Mouse (Mus musculus) cerebellum, postnatal 10 days (tissue): ENCODE measurements around the gene Mat2b.
"Not testable (repeated sequence)": the region's sequence is repeated elsewhere in the genome, so short reads cannot be mapped to it uniquely, and the experiment has no call there.

ENCODE experiments used
- DNase-seq, 2 experiments: peaks; one replicate each; pipeline ENCODE4 v3.0.0; 2021; ENCODE audit warnings: mixed read lengths in 2 of 2

Gene Mat2b

DNA sequence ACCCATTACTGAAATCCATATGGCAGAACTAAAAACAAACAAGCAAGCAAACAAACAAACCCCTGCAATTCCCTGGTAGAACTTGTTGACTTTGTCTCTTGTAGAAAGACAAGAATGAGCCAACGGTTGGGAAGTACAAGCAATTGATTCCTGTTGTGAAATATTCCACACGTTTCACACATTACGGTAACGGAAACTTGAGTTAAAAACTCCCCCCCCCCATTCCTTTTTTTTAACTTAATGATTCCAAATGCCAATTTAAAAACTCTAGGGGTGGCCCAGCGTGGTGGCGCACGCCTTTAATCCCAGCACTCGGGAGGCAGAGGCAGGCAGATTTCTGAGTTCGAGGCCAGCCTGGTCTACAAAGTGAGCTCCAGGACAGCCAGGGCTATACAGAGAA is at the start of gene Mat2b:
Gene Mat2b, minus strand, starts transcription at position 101 of the 400 bp plus-strand sequence.
- DNase-seq = no peak

DNA sequence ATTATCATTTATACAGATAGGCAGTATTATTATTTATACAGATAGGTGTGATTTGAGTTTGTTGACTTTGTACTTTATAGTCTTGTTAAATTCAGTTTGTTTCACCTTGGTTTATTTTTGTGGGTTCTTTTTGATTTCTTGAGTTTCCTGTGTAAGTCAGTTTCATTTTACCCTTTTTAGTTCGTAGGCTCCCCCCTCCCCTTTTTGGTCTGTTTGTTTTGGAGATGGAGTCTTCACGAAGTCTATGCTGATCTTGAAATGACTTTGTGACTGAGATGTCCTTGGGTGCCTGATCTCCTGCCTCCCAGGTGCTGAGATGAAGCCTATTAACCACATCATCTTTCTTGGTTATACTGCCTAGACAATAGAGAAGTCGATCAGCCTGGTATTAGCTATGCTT is 49.3 kb upstream of the Mat2b start:
- no peak for DNase-seq

DNA sequence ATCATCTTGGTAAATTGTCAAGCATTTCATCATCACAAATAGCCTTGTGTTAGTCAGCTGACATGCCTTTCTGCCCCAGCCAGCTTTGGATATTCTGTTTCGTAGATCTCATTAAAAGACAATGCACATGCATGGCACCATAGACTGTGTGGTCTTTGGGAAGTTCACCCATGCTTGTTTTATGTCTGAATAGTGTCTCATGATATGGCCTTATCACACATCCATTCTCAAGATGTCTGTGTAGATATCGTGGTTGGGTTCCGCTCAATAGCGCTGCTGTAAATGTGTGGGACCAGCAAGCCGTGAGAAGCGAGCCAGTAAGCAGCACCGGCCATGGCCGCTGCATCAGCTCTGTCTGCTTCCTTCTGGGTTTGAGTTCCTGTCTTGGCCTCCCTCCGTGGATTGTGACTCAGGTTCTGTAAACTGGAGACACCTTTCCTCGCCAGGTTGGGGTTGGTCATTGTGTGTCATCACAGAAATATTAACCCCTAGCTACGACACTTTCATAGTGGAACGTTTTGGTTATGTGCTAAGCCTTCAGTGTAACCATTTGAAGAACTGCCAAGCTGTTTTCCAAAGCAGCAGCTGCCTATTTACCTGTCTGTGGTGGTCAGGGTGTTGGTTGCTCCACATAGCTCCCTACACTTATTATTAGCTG is 46.7 kb upstream of the Mat2b start:
- DNase-seq = no peak

DNA sequence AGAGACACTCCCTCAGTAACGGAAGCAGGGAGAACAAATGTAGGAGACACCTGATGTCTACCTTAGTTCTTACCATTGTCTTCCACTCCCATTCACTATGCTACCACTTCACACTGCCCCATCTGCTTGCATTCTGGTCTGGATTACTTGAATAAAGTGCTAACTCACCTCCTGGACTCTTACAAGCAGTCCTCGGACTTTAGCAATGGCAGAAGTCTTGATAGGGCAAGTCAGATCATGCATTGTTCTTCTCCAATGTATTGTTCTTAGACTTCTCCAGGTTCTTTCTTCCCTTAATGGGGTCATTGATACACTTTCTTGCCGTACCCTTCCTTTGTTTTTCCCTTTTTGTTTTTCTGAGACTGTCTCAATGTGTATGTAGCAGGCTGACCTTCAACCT is 42.4 kb upstream of the Mat2b start:
- no peak for DNase-seq

DNA sequence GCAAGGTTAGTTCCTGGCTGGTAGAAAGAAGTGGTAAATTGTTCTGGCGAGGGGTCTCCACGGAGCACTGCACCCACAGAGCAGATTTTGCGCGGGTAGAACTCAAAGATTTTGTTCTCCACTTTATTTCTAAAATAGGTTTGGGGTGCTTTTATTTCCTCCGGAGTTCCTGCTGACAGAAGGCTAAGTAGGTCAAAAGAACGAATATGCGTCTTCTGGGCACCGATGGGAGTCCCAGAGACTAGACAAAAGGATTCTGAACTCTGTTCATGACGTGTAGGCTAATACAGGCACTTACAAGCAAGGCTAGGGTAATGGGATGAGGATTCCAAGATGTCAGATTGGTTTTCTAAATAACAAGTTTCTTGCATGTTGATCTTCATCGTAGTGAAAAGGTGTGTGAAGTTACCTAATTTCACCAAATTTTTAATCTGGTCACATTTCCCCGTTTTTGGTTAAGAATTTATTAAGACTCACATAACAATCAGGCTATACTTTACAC is 39.3 kb upstream of the Mat2b start:
- no peak for DNase-seq

DNA sequence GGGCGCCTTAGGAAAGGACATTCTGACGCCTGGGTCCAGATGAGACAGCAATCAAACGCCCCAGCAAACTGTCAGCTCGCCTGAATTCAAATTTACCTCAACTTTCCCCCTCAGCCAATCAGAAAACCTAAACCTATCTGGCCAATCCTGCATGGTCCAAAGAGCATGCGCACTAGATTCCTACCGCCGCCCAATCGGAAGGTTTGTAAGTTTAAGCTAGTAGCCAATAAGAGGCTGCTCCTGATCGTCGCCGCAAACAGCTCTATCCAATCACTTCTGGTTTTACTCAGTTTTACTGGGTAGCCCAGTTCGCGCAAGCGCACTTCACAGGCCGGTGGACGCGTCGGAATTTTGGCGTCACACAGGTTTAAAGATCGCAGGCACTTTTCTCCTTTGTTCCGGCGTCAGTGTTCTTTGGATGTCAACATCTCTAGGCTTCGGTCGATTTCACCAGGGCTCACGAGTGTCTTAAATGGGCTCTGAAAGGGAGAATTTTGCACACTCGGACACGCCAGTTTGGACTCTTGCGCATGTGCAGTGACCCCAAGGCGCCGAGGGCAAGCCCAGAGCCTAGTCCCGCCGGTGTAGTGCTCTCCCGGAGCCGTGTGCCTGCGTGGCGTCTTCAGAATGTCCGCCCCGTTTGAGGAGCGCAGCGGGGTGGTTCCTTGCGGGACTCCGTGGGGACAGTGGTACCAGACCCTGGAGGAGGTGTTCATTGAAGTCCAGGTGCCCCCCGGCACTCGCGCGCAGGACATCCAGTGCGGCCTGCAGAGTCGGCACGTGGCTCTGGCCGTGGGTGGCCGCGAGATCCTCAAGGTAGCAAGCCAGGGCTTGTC is 38.6 kb upstream of the Mat2b start, which contains the start of the genes Hmmr and Nudcd2:
Gene Hmmr, minus strand, starts transcription at position 84 of the 836 bp plus-strand sequence.
Gene Nudcd2, plus strand, starts transcription at position 329 of the 836 bp plus-strand sequence.
- peak; percentile 94 to 95 for DNase-seq

DNA sequence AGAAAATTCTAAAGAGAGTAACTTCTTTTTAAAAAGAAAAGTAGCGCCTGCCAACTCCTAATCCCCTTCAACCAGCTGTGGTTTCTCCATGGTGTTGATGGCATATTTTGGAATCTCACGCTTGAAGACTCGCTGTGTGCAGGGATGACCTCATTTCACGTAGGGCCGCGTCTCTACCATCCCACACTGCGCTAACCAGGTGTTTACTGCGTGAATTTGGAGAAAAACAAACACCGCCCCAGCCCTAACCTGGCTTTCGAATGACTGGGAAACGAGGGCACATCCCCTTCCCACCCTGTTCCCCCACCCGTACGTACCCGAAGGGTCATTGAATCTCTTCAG is 38.0 kb upstream of the Mat2b start:
- DNase-seq = no peak

DNA sequence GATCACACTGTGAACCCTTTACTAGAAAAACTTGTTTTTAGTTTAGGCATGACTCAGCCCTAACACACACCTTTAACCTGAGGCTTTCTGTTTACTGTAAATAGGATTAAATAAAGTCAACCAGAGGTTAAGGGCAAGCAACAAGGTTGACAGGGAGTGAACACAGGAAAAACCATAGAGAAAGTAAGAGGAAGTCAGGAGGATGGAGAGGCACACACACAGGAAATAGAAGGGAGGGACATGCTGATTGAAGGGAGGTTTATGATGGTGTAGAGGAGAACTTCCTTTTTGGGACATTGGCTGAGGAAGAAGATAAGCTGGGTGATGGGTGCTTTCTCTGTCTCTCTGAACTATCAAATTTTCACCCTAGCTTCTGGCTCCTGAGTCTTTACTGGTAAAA is 23.3 kb upstream of the Mat2b start:
- DNase-seq = no peak

DNA sequence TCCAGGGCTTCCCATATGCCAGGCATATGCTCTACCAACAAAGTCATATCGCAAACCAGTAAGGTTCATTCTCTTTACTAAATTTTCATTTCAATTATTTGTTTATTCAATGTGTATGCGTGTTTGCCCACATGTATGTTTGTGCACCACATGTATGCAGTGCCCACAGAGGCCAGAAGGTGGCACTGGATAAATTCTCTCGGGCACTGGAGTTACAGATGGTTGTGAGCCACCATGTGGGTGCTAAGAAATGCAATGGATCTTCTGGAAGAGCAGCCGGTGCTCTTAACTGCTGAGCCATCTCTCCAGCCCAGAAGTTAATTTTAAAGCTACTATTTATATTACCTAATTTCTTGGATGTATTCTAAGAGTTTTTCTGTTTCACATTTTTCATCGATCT is 20.5 kb upstream of the Mat2b start:
- no peak for DNase-seq

DNA sequence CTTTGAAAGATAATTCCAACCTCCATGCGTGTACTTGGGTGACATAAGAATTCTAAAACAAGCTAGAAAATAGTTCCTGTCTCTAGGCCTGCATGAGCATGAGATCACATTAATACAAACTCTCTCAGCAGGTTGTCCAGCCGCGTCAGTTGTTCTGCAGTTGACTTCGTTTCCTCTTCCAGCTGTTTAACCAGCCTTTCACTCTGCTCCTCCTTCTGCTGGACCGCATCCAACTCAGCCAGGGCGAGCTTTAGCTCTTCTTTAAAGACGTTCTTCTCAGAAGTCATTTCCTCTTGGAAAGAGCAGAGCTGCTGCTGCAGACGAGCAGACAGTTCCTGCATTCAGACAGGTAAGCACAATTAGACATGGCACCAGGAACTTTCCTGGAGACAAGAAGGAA is 18.9 kb upstream of the Mat2b start:
- peak in 1 of 2 experiments; percentile 19 for DNase-seq

DNA sequence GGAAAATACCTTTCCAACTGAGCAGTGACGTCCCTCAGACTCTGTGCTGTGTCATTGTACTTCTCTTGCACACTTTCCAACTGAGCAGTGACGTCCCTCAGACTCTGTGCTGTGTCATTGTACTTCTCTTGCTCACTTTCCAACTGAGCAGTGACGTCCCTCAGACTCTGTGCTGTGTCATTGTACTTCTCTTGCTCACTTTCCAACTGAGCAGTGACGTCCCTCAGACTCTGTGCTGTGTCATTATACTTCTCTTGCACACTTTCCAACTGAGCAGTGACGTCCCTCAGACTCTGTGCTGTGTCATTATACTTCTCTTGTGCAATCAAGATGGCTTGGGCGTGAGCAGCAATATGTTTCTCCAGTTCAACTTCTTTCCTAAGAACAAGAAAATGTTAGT is 14.9 kb upstream of the Mat2b start:
- DNase-seq = not testable (repeated sequence)

DNA sequence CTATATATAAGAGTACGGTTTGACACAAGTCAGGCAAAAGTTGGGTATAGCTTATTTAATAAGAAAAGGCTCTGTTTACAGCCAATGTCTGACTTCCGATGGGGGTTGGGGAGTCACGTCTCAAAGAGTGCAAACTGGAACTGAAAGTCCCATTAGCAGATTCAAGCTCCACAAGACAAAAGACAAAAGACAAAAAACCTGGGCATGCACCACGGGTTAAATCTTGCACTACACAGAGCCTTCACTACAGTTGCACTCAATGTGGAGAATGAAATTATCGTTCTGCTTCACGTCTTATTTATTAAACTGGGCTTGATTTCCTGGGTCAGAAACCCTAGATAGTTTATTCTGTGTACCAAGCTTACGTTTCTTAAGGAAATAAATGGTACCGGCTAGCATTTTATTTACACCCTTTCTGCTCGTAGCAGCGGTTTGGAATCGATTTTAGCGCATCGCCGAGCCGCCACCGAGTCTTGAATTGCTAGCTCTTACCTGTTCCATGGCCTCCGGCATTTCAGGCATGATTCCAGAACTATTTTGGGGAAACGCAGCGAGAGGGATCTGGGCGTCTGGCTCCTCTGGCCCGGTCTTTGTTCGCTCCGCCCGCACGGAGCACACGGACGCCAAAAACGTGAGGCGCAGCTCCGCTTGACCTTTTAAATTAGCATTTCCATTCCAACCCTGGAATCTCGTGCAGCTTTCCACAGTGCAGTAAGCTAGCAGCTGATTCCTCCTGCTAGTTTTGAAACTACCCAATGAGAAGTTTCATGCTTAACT is 504 bp downstream of the Mat2b start:
- DNase-seq = peak; percentile 91 to 92

DNA sequence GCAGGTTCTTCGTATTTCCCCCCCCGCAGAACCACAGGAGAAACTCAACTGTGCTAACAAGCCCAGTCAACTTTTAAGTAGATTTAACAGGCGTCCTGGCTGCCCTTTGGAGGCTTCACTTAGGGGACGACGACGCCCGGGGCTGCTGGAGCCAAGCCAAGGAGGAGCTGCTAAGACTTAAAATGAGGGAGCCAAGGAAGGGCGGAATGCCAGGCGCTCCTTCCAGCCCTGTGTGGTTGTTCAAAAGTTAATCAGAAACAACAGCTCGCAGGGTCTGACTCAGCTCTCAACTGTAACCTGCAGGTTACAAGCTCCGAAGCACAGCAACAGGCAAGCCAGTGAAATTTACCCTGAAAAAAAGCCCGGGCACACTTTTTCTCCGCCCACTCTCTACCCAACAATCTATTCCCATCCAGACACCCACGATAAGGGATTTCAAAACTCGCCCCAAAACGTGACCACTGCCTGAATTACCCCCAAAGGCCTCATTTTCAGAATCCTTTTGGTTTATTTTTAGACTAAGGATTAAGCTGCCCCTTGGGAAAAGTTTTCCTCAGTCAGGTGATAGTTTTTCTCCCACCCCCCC is 1.5 kb downstream of the Mat2b start:
- DNase-seq = peak; percentile 83 to 88

DNA sequence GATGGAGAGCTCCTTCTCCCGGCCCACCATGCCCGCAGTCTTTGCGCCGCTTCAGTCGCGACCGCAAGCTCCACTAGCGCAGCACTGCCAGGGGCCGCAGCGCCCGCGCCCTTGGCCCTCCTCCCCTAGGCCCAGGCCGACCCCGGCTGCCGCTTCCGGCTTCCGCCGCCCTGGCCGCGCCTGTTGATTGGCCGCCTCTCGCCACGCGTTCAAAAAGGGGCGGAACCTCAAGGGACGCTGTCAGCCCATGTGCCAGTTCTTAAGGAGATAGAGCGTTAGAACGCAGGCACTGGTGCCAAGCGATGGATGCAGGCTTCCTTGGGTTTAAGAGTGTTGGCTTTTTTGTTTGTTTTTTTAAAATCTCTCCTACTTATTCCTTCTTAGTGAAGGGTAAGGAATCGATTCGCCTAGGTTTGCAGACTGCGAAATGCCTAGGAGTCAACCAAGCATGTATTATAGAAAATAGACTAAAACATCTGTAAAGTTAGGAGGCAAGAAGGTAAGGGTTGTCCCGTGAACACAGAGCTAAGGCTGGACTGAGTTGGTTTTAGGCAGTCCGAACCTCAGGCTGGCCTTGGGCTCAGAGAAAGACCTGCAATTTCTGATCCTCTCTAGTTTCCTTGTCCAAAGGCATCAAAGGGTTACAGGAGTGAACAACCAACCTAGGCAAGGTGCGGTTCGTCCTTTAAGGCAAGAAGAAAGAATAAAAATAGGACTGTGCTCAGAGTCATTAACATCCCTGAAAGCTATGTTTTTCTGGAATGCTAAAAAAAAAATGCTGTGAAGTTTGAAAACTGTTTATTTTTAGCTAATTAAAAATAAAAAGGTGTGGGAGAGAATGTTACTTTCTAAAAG is 2.3 kb downstream of the Mat2b start:
- peak; percentile 96 to 97 for DNase-seq

DNA sequence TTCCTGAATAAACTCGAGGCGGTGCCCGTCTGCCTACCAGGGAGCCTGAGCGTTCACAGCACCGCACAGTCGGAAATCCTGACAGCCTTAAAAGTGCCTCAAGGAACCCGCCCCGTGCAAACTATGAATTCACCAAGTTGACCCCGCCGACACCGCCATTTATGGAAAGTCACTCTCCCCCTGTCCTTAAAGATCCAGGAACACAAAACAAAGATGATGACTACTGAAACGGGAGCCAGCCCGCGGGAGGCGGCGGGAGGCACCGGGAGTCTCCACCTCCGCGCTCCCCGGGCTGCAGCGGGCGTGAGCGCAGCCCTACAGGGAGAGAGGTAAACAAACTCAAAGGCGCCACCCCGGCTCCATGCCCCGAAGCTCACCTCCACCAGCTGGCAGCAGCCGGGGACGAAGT is 2.9 kb downstream of the Mat2b start:
- DNase-seq = no peak

DNA sequence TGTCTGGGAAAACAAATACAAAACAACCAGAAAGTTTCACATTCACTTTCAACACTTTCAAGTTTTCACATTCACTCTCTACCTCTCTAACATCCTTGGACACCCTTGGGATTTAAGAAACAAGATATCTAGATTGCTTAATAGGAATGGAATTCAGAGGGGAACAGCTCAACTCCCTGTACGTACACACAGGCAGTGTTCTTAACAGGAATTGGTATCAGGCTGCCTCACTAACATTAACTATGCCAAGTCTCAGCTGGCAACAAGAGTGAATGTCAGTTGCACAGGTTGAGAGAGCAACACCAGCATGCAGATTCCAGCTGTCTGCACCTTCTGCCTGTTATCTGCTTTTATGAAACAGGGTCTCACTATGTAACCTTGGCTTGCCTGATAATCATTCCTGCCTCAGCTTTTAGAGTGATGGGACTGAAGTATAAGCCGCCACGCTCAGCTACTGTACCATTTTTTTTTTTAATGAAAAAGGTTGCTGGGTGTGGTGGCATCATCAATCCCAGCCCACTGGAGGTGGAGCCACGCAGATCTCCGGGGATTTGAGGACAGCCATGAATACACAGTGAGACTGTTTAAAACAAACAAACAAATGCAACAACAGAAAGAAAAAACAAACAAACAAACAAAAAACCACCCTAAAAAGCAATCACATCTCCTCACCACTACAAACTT is 4.4 kb downstream of the Mat2b start:
- peak; percentile 33 to 45 for DNase-seq

DNA sequence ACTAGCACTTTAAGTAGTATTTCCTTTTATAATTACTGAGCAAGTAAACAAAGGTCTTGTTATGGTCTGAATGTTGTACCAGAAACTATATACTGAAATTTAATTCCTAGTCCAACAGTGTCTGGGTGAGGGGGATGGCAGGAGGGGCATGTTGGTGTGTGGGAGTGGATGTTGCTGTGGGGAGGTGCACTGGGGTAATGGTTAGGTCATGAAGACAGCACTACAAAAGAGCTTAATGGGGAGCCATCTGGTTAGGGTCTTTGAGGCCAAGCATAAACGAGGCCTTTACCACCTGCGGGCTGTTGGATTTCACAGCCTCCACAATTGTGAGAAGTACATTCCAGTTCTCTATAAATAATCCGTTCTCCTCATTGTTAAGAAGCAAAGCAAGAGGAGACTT is 11.7 kb downstream of the Mat2b start:
- no peak for DNase-seq

DNA sequence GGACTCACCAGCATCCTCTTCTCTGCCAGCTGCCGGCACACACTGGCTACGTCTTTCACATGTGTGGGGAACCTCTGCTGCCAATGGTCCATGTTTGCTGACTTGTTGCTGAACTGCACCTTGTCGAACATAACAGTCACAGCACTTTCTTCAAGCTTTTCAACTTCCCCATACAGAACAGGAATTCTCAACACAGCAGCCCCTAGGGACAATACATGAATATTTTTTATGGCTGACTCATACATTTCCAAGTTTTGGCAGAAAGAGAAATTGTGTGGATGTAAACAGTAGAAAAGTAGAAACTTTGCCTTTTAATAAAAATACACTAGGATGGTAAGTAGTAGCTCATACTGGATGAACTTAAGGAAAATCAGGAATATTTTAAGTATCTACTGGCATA is 12.5 kb downstream of the Mat2b start:
- no peak for DNase-seq

DNA sequence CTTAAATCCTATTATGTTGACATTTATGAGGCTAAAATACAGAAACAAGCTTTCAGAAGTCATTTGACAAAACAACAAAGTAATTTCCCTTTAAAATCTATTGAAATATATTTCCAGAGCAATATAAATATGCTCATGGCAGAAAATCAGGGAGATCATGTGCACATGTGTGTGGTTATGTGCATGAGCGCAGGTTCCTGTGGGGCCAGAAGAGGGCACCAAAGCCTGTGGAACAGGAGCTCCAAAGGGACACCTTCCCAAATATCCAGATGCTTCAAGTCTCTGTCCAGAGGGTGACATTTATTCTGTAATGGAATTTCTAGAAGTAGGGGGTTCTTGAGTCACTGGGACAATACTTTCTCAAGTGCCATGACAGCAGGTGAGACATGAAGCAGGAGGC is 17.8 kb downstream of the Mat2b start:
- peak; percentile 15 to 22 for DNase-seq

DNA sequence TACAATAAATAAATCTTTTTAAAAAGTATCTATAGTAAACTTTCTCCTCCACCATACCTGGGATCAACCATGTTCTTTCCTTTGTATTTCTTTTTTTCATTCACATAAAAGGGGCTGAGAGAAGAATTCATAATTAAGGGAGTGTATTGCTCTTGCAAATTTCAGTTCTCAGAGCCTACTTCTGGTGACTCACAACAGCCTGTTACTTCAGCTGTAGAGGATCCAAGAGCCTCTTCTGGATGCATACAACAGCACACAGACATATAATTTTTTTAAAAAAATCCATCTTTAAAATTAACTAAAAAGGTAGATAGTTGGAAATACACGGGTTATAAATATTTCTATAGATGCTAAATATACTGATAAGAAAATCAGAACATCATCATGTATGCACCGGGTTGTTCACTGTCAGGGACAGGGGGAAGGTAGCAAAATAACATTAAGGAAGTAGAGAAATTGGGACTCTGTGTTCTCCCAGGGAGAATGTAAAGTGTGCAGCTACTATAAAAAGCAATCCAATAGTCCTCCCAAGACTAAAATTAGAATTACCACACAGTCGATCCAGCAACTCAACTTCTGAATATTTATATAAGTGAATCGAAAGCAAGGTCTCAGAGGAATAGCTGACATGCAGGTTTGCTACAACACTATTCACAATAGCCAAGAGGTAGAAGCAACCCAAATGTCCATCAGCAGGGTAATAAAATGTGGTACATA is 19.8 kb downstream of the Mat2b start:
- no peak for DNase-seq
